Mouse (Mus musculus) cerebellum, adult 2 months (tissue): ENCODE data around the gene Trarg1. TPM values are rescaled to one million over a fixed set of nuclear protein-coding genes. Genes with fewer than 3 reads are reported as not detected.

Experiments
- DNase-seq, 2 experiments: peaks; one replicate each; pipeline ENCODE4 v3.0.0; 2021
- H3K27ac ChIP-seq: fragments of 200-500 bp; 2 replicates; pipeline ENCODE4 v1.5.1; 2012; ENCODE audit warnings: low read length, control low read depth, inconsistent platforms; ENCODE audit not compliant: insufficient read depth
- H3K27me3 ChIP-seq: fragments of 200-500 bp; 2 replicates; pipeline ENCODE4 v1.6.1; 2012; ENCODE audit warnings: inconsistent platforms, mild to moderate bottlenecking, low read length, moderate library complexity; ENCODE audit not compliant: control insufficient read depth, insufficient read depth
- H3K4me1 ChIP-seq: fragments of 200-500 bp; 2 replicates; pipeline ENCODE4 v1.6.1; 2011; ENCODE audit warnings: low read length; ENCODE audit not compliant: control insufficient read depth, insufficient read depth
- H3K4me3 ChIP-seq: fragments of 200-500 bp; replicated peaks from 2 replicates; pipeline ENCODE3; 2011; ENCODE audit warnings: mild to moderate bottlenecking, low read depth, low read length, control low read depth; ENCODE audit not compliant: insufficient read depth
- CTCF ChIP-seq: fragments of 200-500 bp; IDR thresholded peaks from 2 replicates; pipeline ENCODE4 v1.5.1; 2011; ENCODE audit warnings: low read depth, mild to moderate bottlenecking, control low read depth, low read length, moderate library complexity, borderline replicate concordance; ENCODE audit not compliant: insufficient read depth
- POLR2A ChIP-seq: fragments of 200-500 bp; IDR thresholded peaks from 2 replicates; pipeline ENCODE4 v1.6.1; 2011; ENCODE audit warnings: low read length, control low read depth, borderline replicate concordance; ENCODE audit not compliant: insufficient read depth
- WGBS: fragments of 180-500 bp; shearing (Covaris S2); methylation state at CpG from one replicate; pipeline ENCODE4 v1.1.7; 2018; 5-methylcytosine and 5-hydroxymethylcytosine counted together
- polyA plus RNA-seq: library from polyadenylated mRNA; depleted of rRNA; stranded (reverse); fragments of >200 nt; gene quantifications from 2 replicates; pipeline ENCODE4 v1.2.3, GENCODE M21; 2012

Gene Trarg1
- polyA plus RNA-seq, 1 experiment, result 0.21 TPM

DNA sequence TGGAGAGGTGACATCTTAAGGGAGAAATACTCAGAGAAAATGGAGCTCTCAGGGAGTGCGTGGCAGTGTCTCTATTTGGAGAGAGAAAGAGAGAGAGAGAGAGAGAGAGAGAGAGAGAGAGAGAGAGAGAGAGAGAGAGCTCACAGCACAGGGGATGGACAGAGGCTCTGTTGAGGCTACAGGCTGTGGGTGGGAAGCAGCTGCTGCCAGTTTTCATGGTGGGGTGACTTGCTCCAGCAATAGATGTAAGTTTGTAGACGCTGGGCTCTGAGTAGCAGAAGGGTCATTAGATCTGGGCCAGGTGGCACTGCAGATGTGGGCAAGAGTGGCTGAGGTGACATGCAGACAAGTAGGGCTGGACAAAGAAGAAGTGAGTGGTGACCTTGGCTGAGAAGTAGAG, 6.0 kb downstream of the Trarg1 start:
- Histone ChIP-seq H3K27me3 (no peaks in the 10 kb centered on the region), H3K4me3 (no peak overlapping the region), H3K4me1 (no peaks in the 10 kb centered on the region), H3K27ac (no peak overlapping the region)
- WGBS, result 76% methylated on average over 2 of the region's 2 CpGs
- no peak for TF ChIP-seq POLR2A
- no peak for TF ChIP-seq CTCF
- DNase-seq, result no peak

DNA sequence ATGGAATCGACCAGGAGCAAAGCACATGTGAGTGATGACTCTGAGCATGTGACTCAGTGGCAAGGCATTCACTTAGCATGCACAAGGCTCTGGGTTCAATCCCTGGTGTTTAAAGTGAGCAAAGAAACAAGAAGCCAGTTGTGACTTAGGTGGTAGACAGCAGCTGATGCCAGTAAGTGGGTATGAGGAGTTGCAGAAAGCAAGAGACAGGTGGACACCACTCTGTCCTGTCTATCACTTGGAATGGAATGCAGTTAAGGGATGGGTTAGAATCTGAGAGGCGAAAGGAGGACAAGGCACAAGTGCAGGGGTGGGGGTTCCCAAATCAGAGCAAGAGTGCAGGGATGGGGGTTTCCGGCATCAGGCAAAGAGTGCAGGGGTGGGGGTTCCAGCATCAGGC, 12.5 kb downstream of the Trarg1 start:
- TF ChIP-seq POLR2A (no peak), CTCF (no peak)

DNA sequence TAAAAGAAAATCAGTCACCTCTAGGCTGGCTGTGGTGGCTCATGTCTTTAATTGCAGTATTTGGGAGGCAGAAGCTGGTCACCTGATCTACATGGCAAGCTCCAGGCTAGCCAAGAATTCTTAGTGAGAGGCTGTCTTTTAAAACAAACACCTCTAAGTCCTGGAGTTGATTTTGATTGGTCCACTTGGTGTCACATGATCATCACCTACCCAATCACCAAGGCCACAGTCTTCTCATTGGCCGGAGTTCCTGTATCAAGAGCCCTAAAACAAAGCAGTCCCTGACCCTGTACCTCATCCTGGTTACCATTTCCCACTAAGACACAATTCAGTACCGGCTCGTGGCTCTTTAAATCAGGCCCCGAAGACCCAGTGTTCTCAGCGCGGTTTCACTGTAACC, 16.2 kb downstream of the Trarg1 start:
- peak in 1 of 2 experiments; percentile 16 for DNase-seq
- no peak overlapping the region for H3K27ac ChIP-seq
- TF ChIP-seq CTCF (no peak), POLR2A (no peak)
- 67% methylated on average over 6 of the region's 6 CpGs for WGBS
- H3K4me3 ChIP-seq, result no peak overlapping the region
- H3K4me1 ChIP-seq, result no peaks in the 10 kb centered on the region
- no peaks in the 10 kb centered on the region for H3K27me3 ChIP-seq

More for the DNA sequence above, 12.5 kb downstream of the Trarg1 start:
- 82% methylated on average over 3 of the region's 3 CpGs for WGBS
- DNase-seq, result no peak
- Histone ChIP-seq H3K27me3 (no peaks in the 10 kb centered on the region), H3K4me3 (no peak overlapping the region), H3K27ac (no peak overlapping the region), H3K4me1 (no peaks in the 10 kb centered on the region)

DNA sequence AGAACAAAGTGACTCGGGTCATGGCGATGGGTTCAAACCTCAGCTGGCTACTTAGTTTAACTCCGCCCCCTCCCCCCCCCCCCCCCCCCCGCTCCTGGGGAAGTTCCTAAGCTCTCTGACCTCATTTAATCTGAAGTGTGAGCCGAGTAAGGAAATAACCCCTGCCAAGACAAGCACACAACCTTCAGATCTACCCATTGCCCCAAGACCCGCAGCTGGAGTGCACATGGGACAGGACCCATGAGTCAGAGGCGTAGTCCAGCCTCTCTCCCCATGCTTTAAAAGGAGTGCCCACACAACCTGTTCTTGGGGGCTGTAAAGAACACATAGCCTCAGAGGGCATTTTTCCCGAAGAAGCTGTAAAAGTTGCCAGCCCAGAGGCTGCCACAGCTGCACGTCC, 20.0 kb downstream of the Trarg1 start:
- TF ChIP-seq POLR2A (no peak), CTCF (no peak)
- H3K27ac ChIP-seq, result no peak overlapping the region
- H3K27me3 ChIP-seq, result no peaks in the 10 kb centered on the region
- WGBS, result 44% methylated on average over 8 of the region's 9 CpGs
- H3K4me3 ChIP-seq, result no peak overlapping the region
- H3K4me1 ChIP-seq, result no peaks in the 10 kb centered on the region
- no peak for DNase-seq

DNA sequence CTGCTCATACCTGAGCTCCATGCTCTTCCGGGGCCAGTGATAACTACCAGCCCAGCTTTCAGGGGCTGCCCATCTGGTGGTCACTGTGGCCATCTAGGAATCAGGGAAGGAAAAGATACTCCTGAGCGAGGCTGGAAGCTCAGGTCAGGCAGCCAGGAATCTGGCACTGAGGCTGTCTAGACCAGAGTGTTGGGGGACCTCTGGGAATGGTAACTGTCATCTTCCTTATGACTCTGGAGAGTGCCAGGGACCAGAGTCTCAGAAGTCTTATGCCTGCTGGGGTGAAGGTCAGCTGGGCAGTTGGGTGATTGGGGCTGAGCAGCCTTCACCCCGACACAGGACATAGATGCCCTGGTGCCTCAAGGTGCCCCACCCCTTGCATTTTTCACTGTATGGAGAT, 28.0 kb downstream of the Trarg1 start:
- Histone ChIP-seq H3K27ac (no peak overlapping the region), H3K4me3 (no peak overlapping the region), H3K27me3 (no peaks in the 10 kb centered on the region), H3K4me1 (no peaks in the 10 kb centered on the region)
- 74% methylated on average over 3 of the region's 3 CpGs for WGBS
- TF ChIP-seq POLR2A, result no peak
- TF ChIP-seq CTCF, result no peak
- DNase-seq, result no peak

DNA sequence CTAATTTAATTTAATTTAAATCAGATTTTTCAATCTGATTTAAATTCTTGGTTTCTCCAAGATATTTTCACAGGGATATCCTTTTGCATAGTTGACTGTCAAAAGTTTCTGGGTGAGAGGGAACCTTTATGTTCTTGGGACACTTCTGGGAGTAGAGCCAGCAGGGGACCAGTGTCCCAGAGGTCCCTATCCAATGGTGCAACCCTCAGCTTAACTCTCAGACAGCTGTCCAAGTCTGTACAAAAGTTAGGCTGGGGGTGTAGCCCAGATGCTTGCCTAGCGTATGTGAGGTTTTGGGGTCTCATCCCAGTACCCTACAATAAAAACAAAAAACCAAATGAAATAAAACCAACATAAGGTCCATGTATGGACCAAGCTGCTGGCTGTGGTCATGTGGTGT, 28.5 kb downstream of the Trarg1 start:
- DNase-seq, result no peak
- no peaks in the 10 kb centered on the region for H3K4me1 ChIP-seq
- no peaks in the 10 kb centered on the region for H3K27me3 ChIP-seq
- no peak overlapping the region for H3K4me3 ChIP-seq
- WGBS, result 72% methylated on average over 1 of the region's 1 CpGs
- TF ChIP-seq CTCF, result no peak
- TF ChIP-seq POLR2A, result no peak
- H3K27ac ChIP-seq, result no peak overlapping the region

DNA sequence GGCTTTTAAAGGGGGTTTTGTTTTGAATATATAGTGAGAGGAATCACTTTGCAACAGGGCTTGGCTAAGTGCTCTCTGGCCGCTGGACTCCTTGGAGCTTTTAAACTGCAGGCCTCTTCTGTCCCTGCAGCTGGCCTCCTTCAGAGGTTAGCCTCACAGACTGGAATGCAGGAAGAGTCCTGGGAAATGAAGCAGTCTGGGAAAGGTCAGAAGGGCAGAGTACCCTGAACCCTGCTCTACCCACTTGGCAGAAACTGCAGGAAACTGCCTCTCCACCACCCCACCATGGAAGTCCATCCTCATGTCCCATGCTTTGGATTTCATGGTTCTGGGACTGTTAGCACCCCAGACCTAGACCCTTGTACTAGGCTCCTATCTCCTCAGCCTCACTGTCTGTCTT, 29.3 kb downstream of the Trarg1 start:
- DNase-seq, result no peak
- no peak overlapping the region for H3K4me3 ChIP-seq
- WGBS, result 82% methylated on average over 1 of the region's 1 CpGs
- TF ChIP-seq POLR2A (no peak), CTCF (no peak)
- no peaks in the 10 kb centered on the region for H3K27me3 ChIP-seq
- no peaks in the 10 kb centered on the region for H3K4me1 ChIP-seq
- no peak overlapping the region for H3K27ac ChIP-seq

DNA sequence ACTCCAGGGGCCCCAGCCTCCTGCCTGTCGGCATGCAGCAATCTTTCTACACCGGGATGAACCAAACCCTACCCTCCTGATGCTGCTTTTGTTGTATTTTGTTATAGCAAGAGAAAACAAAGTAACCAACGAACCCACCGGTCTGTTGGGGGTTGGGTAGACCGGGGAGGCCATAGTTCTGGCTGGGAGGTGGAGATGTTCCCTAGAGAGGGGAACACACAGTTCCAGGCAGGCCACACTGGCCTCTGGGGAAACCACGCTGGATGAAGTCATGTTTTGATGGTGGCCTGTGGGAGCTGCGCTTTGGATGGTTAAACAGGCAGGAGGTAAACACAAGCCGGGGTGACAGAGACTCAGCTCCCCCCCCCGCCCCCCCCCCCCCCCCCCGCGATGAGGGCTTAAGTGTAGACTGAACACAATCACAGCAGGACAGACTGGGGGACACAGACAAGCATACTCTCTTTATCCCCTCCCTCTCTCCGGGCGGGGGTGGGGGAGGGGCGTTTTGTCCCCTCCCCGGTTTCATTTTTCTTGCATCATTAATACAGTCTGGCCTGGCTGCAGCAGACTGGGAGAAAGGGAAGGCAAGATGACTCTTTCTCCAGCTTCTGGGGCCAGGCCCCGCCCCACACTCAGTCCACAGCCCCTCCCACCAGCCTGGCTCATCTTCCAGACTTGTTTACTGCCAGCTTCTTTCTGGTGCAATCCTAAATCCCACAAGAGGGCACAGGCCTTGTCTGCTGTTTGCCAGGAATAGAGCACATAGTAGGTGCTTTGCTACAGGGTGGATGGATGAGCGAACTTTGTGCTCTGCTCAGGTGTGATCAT, 30.2 kb downstream of the Trarg1 start:
- Histone ChIP-seq H3K27me3 (no peaks in the 10 kb centered on the region), H3K4me1 (no peaks in the 10 kb centered on the region), H3K27ac (no peak overlapping the region), H3K4me3 (no peak overlapping the region)
- WGBS, result 13% methylated on average over 16 of the region's 17 CpGs
- TF ChIP-seq CTCF (no peak), POLR2A (no peak)
- no peak for DNase-seq
